Mouse (Mus musculus): ENCODE measurements around the gene Slx4.

- TF ChIP-seq POLR2A (IDR thresholded peaks at IDR 0.05; ENCODE audit: low read depth, low read length) (no peak), CTCF (IDR thresholded peaks at IDR 0.05; ENCODE audit: extremely low read depth, insufficient read depth, insufficient read length, insufficient replicate concordance) (no peak)
Measured at GRCm38 (mm10) chr16:4027211-4027610, 23.6 kb upstream of the Slx4 start.

Data from spleen, adult 2 months (tissue).